In genomic region chr17:16344061-16344460, GRCm38 (mm10) we compare ENCODE assay signal across 15 mouse cellular contexts.
DNase-seq lines count a peak whose midpoint lies in the region; ATAC-seq and TF ChIP-seq lines count a peak whose summit lies in the region.
"Had no signal": no experiment of that assay in that cellular context is flagged by ENCODE, and none has a peak within 500 bp of the region (broad histone marks: within the 10 kb centered on the region; RNA-seq: fewer than 3 reads in every experiment).

No protein-coding gene starts in this region.

- WGBS in limb, embryonic 14.5 days = 46% methylated on average over 2 of the region's 2 CpGs
- 81% methylated on average over 2 of the region's 2 CpGs for WGBS in limb, embryonic 10.5 days
- 52% methylated on average over 2 of the region's 2 CpGs for WGBS in midbrain, embryonic 15.5 days
- WGBS in forebrain, postnatal 0 days = 39% methylated on average over 2 of the region's 2 CpGs

- H3K4me1 ChIP-seq in limb, embryonic 14.5 days (ENCODE audit: control insufficient read depth, insufficient read depth, low read length) = no peaks in the 10 kb centered on the region
- H3K4me1 ChIP-seq in limb, embryonic 10.5 days = no peaks in the 10 kb centered on the region
- peaks cover 6% of the 10 kb centered on the region; the same call in 1 of the 2 replicates for H3K4me1 ChIP-seq in midbrain, embryonic 15.5 days
- H3K4me1 ChIP-seq in forebrain, postnatal 0 days (ENCODE audit: insufficient read depth) = no peaks in the 10 kb centered on the region
- H3K4me1 ChIP-seq: limb, embryonic 12.5 days had no signal

- no peak for TF ChIP-seq CTCF in Patski (IDR thresholded peaks at IDR 0.05)
- no peak for TF ChIP-seq CTCF in forebrain, postnatal 0 days (IDR thresholded peaks at IDR 0.05; ENCODE audit: low read depth)

- no peaks in the 10 kb centered on the region for H3K36me3 ChIP-seq in limb, embryonic 14.5 days (ENCODE audit: control insufficient read depth, insufficient read depth, low read length)
- no peaks in the 10 kb centered on the region for H3K36me3 ChIP-seq in limb, embryonic 10.5 days
- no peaks in the 10 kb centered on the region for H3K36me3 ChIP-seq in midbrain, embryonic 15.5 days (replicated peaks)
- H3K36me3 ChIP-seq in forebrain, postnatal 0 days (ENCODE audit: insufficient read depth) = no peaks in the 10 kb centered on the region
- H3K36me3 ChIP-seq: limb, embryonic 12.5 days had no signal

- H3K27ac ChIP-seq in limb, embryonic 14.5 days (replicated peaks; ENCODE audit: low read depth, low read length) = no peak overlapping the region
- H3K27ac ChIP-seq in limb, embryonic 10.5 days = no peak overlapping the region
- peak overlapping the region; percentile 57; the same call in 1 of the 2 replicates for H3K27ac ChIP-seq in midbrain, embryonic 15.5 days
- H3K27ac ChIP-seq in forebrain, postnatal 0 days (ENCODE audit: low read depth, low read length) = no peak overlapping the region
- H3K27ac ChIP-seq: limb, embryonic 12.5 days had no signal

- no peak overlapping the region for H3K9ac ChIP-seq in limb, embryonic 14.5 days (ENCODE audit: low read depth, low read length, severe bottlenecking)
- no peak overlapping the region for H3K9ac ChIP-seq in midbrain, embryonic 15.5 days
- H3K9ac ChIP-seq in forebrain, postnatal 0 days = no peak overlapping the region
- H3K9ac ChIP-seq: limb, embryonic 12.5 days had no signal

- peak; percentile 20 for DNase-seq in gastrocnemius, adult 18-20 months (ENCODE audit: low spot score)
- no peak for DNase-seq in gastrocnemius, postnatal 25 days
- DNase-seq in limb, embryonic 14.5 days (ENCODE audit: low spot score) = peak; percentile 34
- DNase-seq in limb, embryonic 10.5 days (ENCODE audit: low spot score) = no peak
- DNase-seq in Patski (ENCODE audit: low read depth, low spot score) = peak; percentile 3
- DNase-seq in adrenal gland, adult 18-20 months (ENCODE audit: low spot score in 2 of 2) = no peak
- DNase-seq in forebrain, postnatal 0 days = no peak
- DNase-seq: adrenal gland, postnatal 10 days; cerebellum, postnatal 14 days; kidney, adult 11 months; kidney, postnatal 36 days; lung, postnatal 10 days; thymus, postnatal 4 days had no signal

- H3K27me3 ChIP-seq in limb, embryonic 14.5 days (ENCODE audit: control insufficient read depth, insufficient read depth, low read length) = no peaks in the 10 kb centered on the region
- no peaks in the 10 kb centered on the region for H3K27me3 ChIP-seq in limb, embryonic 10.5 days (ENCODE audit: low read depth, poor library complexity, severe bottlenecking)
- no peaks in the 10 kb centered on the region for H3K27me3 ChIP-seq in Patski
- no peaks in the 10 kb centered on the region for H3K27me3 ChIP-seq in midbrain, embryonic 15.5 days (replicated peaks)
- no peaks in the 10 kb centered on the region for H3K27me3 ChIP-seq in forebrain, postnatal 0 days (ENCODE audit: insufficient read depth, low read length)
- H3K27me3 ChIP-seq: limb, embryonic 12.5 days had no signal

- no peak overlapping the region for H3K4me3 ChIP-seq in limb, embryonic 14.5 days (replicated peaks; ENCODE audit: low read length)
- no peak overlapping the region for H3K4me3 ChIP-seq in limb, embryonic 10.5 days
- H3K4me3 ChIP-seq in midbrain, embryonic 15.5 days = no peak overlapping the region
- H3K4me3 ChIP-seq in forebrain, postnatal 0 days (ENCODE audit: low read depth, low read length) = no peak overlapping the region
- H3K4me3 ChIP-seq: limb, embryonic 12.5 days had no signal

- in situ Hi-C loops in Patski (cut with MboI; ENCODE audit: low pct_unique_long_range_greater_than_20kb) = no loop called here

- CTCF ChIA-PET in Patski (lab: Charles Lee) = no interaction called here

- H3K4me2 ChIP-seq in limb, embryonic 14.5 days (replicated peaks; ENCODE audit: low read depth, low read length, severe bottlenecking) = no peak overlapping the region
- H3K4me2 ChIP-seq in midbrain, embryonic 15.5 days = no peak overlapping the region
- no peak overlapping the region for H3K4me2 ChIP-seq in forebrain, postnatal 0 days (ENCODE audit: low read depth)
- H3K4me2 ChIP-seq: limb, embryonic 12.5 days had no signal

- TF ChIP-seq POLR2A in limb, embryonic 14.5 days (IDR thresholded peaks at IDR 0.05; ENCODE audit: borderline replicate concordance, extremely low read depth, insufficient read depth, insufficient read length) = no peak

- POLR2A ChIA-PET in Patski (lab: Charles Lee) = no interaction called here

- no peaks in the 10 kb centered on the region for H3K9me3 ChIP-seq in limb, embryonic 14.5 days (ENCODE audit: control insufficient read depth, low read length)
- H3K9me3 ChIP-seq in limb, embryonic 10.5 days (replicated peaks) = no peaks in the 10 kb centered on the region
- H3K9me3 ChIP-seq in midbrain, embryonic 15.5 days = no peaks in the 10 kb centered on the region
- H3K9me3 ChIP-seq in forebrain, postnatal 0 days (ENCODE audit: low read length) = no peaks in the 10 kb centered on the region
- H3K9me3 ChIP-seq: limb, embryonic 12.5 days had no signal

- ATAC-seq in limb, embryonic 14.5 days (ENCODE audit: low FRiP score, low read depth) = no peak
- ATAC-seq in Patski = peak; percentile 32
- ATAC-seq in midbrain, embryonic 15.5 days (replicated peaks) = no peak
- ATAC-seq in forebrain, postnatal 0 days = no peak

Comparison
In these comparisons a context has a peak if more than half of its experiments do, and no peak if none do; other contexts are left out.
1. DNase-seq: peak in gastrocnemius, adult 18-20 months (single experiment), limb, embryonic 14.5 days (single experiment) and Patski (single experiment); none in gastrocnemius, postnatal 25 days (single experiment), limb, embryonic 10.5 days (single experiment), adrenal gland, adult 18-20 months (0 of 2) and forebrain, postnatal 0 days (single experiment).